Mouse (Mus musculus) testis, adult 2 months (tissue): ENCODE results near the gene Rab7b. TPM values are rescaled to one million over a fixed set of nuclear protein-coding genes. Genes with fewer than 3 reads are reported as not detected.

Source experiments
- H3K27ac ChIP-seq: fragments of 200-500 bp; 2 replicates; pipeline ENCODE4 v1.5.1; 2012; ENCODE audit warnings: low read depth, low read length; ENCODE audit not compliant: control insufficient read depth, insufficient read depth
- H3K27me3 ChIP-seq: fragments of 200-500 bp; 2 replicates; pipeline ENCODE4 v1.6.1; 2012; ENCODE audit warnings: mild to moderate bottlenecking, low read length, moderate library complexity; ENCODE audit not compliant: control insufficient read depth, insufficient read depth
- H3K36me3 ChIP-seq: fragments of 200-500 bp; 2 replicates; pipeline ENCODE4 v1.6.1; 2012; ENCODE audit warnings: mild to moderate bottlenecking, low read length; ENCODE audit not compliant: control insufficient read depth, insufficient read depth
- H3K4me1 ChIP-seq: fragments of 200-500 bp; 2 replicates; pipeline ENCODE4 v1.6.1; 2012; ENCODE audit warnings: low read length; ENCODE audit not compliant: control insufficient read depth, insufficient read depth
- H3K4me3 ChIP-seq: fragments of 200-500 bp; 2 replicates; pipeline ENCODE4 v1.5.1; 2012; ENCODE audit warnings: low read depth, mild to moderate bottlenecking, low read length, moderate library complexity, mixed read lengths; ENCODE audit not compliant: control insufficient read depth
- CTCF ChIP-seq: fragments of 200-500 bp; IDR thresholded peaks from 2 replicates; pipeline ENCODE4 v1.5.1; 2012; ENCODE audit warnings: low read depth, mild to moderate bottlenecking, inconsistent platforms, low read length, moderate library complexity; ENCODE audit not compliant: control insufficient read depth, insufficient read depth, insufficient replicate concordance
- POLR2A ChIP-seq: fragments of 200-500 bp; IDR thresholded peaks from 2 replicates; pipeline ENCODE4 v1.6.1; 2012; ENCODE audit warnings: low read depth, mild to moderate bottlenecking, inconsistent platforms, low read length, moderate library complexity; ENCODE audit not compliant: control insufficient read depth
- polyA plus RNA-seq: library from polyadenylated mRNA; depleted of rRNA; stranded (reverse); fragments of >200 nt; gene quantifications from 2 replicates; pipeline ENCODE4 v1.2.3, GENCODE M21; 2012

Gene Rab7b
- polyA plus RNA-seq, 1 experiment: 0.89 TPM

GRCm38 (mm10) chr1:131659512-131660085, 28.9 kb upstream of the Rab7b start:
- no peak overlapping the region for H3K27ac ChIP-seq
- H3K4me3 ChIP-seq: no peak overlapping the region
- no peaks in the 10 kb centered on the region for H3K36me3 ChIP-seq
- no peaks in the 10 kb centered on the region; the same call in 1 of the 2 replicates for H3K4me1 ChIP-seq
- TF ChIP-seq POLR2A (no peak), CTCF (no peak)
- no peaks in the 10 kb centered on the region for H3K27me3 ChIP-seq

- no peak overlapping the region for H3K4me3 ChIP-seq
- H3K4me1 ChIP-seq: no peaks in the 10 kb centered on the region; the same call in 1 of the 2 replicates
- no peaks in the 10 kb centered on the region for H3K36me3 ChIP-seq
- H3K27ac ChIP-seq: no peak overlapping the region
- TF ChIP-seq CTCF (no peak), POLR2A (no peak)
- no peaks in the 10 kb centered on the region for H3K27me3 ChIP-seq
These were observed 28.2 kb upstream of the Rab7b start for GRCm38 (mm10) chr1:131660266-131660665.

GRCm38 (mm10) chr1:131660716-131661472, 27.6 kb upstream of the Rab7b start:
- no peaks in the 10 kb centered on the region; the same call in 1 of the 2 replicates for H3K4me1 ChIP-seq
- no peak overlapping the region for H3K27ac ChIP-seq
- H3K27me3 ChIP-seq: no peaks in the 10 kb centered on the region
- H3K4me3 ChIP-seq: no peak overlapping the region
- H3K36me3 ChIP-seq: no peaks in the 10 kb centered on the region
- TF ChIP-seq POLR2A (no peak), CTCF (no peak)

GRCm38 (mm10) chr1:131661749-131662148, 26.7 kb upstream of the Rab7b start:
- no peaks in the 10 kb centered on the region for H3K36me3 ChIP-seq
- no peak overlapping the region for H3K27ac ChIP-seq
- no peak overlapping the region for H3K4me3 ChIP-seq
- no peaks in the 10 kb centered on the region for H3K27me3 ChIP-seq
- TF ChIP-seq POLR2A (no peak), CTCF (no peak)
- no peaks in the 10 kb centered on the region; the same call in 1 of the 2 replicates for H3K4me1 ChIP-seq

GRCm38 (mm10) chr1:131663286-131663995, 25.1 kb upstream of the Rab7b start:
- Histone ChIP-seq H3K4me3 (no peak overlapping the region), H3K27me3 (no peaks in the 10 kb centered on the region), H3K27ac (no peak overlapping the region), H3K36me3 (no peaks in the 10 kb centered on the region), H3K4me1 (no peaks in the 10 kb centered on the region)
- no peak for TF ChIP-seq CTCF

GRCm38 (mm10) chr1:131664136-131664535, 24.4 kb upstream of the Rab7b start:
- Histone ChIP-seq H3K27me3 (no peaks in the 10 kb centered on the region), H3K36me3 (no peaks in the 10 kb centered on the region), H3K27ac (no peak overlapping the region), H3K4me3 (no peak overlapping the region), H3K4me1 (no peaks in the 10 kb centered on the region)
- no peak for TF ChIP-seq CTCF
- TF ChIP-seq POLR2A: no peak

GRCm38 (mm10) chr1:131665886-131666285, 22.6 kb upstream of the Rab7b start:
- Histone ChIP-seq H3K27ac (no peak overlapping the region), H3K27me3 (no peaks in the 10 kb centered on the region), H3K36me3 (no peaks in the 10 kb centered on the region), H3K4me3 (no peak overlapping the region), H3K4me1 (no peaks in the 10 kb centered on the region)
- TF ChIP-seq CTCF: no peak
- no peak for TF ChIP-seq POLR2A
